Mouse (Mus musculus): ENCODE data around the gene Hephl1. TPM values are rescaled to one million over a fixed set of nuclear protein-coding genes. Genes with fewer than 3 reads are reported as not detected.

Hephl1 gene
- polyA plus RNA-seq (2012; rRNA removed) = 0.06 and 0.08 TPM in 2 replicates
- 0.08 and 0.19 TPM in 2 replicates for polyA plus RNA-seq (2014; fragmentation: Nextera tagmentation; extraction: Ambion mirVana)

DNA sequence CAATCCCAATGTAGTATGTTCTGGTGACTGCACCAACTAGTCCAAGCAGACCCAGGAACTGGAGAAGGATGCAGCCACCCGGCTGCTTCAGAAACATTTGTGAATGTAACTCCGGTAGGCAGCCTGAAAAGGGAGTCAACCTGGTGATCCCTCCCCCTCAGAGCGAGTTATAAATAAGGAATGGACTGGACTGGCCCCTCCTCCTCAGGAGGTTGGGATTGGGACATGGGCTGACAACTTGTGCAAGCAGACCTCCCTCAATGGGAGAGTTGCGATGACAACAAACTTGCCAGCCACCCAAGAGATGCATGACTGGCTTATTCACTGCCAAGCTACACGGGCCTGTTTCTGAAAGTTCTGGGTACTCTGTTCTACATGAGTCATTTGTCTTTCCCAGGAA is at the start of gene Hephl1:
TSS of gene Hephl1 (minus strand) at position 101 of the 400 bp plus-strand sequence.
- Histone ChIP-seq H3K36me3 (ENCODE audit: control insufficient read depth, insufficient read depth, low read length) (no peaks in the 10 kb centered on the region), H3K4me3 (replicated peaks; ENCODE audit: low read length) (no peak within 1 kb of the TSS), H3K27ac (replicated peaks; ENCODE audit: low read depth, low read length) (no peak within 1 kb of the TSS), H3K4me2 (replicated peaks; ENCODE audit: low read depth, low read length, severe bottlenecking) (no peak within 1 kb of the TSS), H3K9ac (ENCODE audit: low read depth, low read length, severe bottlenecking) (no peak within 1 kb of the TSS), H3K4me1 (ENCODE audit: control insufficient read depth, insufficient read depth, low read length) (no peaks in the 10 kb centered on the region), H3K27me3 (ENCODE audit: control insufficient read depth, insufficient read depth, low read length) (no peaks in the 10 kb centered on the region), H3K9me3 (ENCODE audit: control insufficient read depth, low read length) (no peaks in the 10 kb centered on the region)
- no peak for ATAC-seq (ENCODE audit: low FRiP score, low read depth)
- no peak for TF ChIP-seq POLR2A (IDR thresholded peaks at IDR 0.05; ENCODE audit: borderline replicate concordance, extremely low read depth, insufficient read depth, insufficient read length)
- no peak for DNase-seq (ENCODE audit: low spot score)
- 67% methylated on average over 5 of the region's 5 CpGs for WGBS

DNA sequence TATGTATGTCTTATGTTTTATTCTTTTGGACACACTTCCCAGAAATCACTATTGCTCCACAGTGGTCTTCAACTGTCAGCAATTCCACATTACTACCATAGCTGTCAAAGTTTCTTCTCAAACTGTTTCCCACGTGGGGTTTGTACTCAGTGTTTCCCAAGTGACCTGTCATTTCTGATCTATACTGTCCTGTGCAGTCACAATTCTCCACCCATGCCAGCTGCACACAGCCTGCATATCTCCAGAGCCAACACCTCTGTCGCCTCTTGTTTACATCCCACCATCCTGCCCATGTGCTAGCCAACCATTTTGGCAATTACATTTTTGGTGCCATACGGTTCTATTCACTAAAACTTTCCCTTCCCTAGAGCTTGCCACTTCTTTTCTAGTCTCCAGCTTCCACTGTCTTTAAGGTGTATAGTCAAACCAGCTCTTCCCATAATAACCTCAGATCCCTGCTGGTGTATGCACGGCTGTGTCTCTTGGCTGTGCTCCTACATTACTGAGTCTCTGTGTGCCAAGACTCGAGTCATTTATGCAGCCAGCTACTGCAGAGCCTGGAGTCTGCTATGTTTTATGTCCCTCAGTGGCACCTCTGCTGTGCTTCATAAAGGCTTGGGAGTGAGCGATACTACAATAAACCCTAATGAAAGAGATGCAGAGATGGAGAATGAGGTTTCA is 37.5 kb upstream of the Hephl1 start:
- H3K4me3 ChIP-seq (replicated peaks; ENCODE audit: low read length) = no peak overlapping the region
- no peaks in the 10 kb centered on the region for H3K36me3 ChIP-seq (ENCODE audit: control insufficient read depth, insufficient read depth, low read length)
- H3K4me1 ChIP-seq (ENCODE audit: control insufficient read depth, insufficient read depth, low read length) = no peaks in the 10 kb centered on the region
- TF ChIP-seq POLR2A (IDR thresholded peaks at IDR 0.05; ENCODE audit: borderline replicate concordance, extremely low read depth, insufficient read depth, insufficient read length) = no peak
- no peak overlapping the region for H3K27ac ChIP-seq (replicated peaks; ENCODE audit: low read depth, low read length)
- no peak for ATAC-seq (ENCODE audit: low FRiP score, low read depth)
- no peak for DNase-seq (ENCODE audit: low spot score)
- no peak overlapping the region for H3K4me2 ChIP-seq (replicated peaks; ENCODE audit: low read depth, low read length, severe bottlenecking)
- H3K27me3 ChIP-seq (ENCODE audit: control insufficient read depth, insufficient read depth, low read length) = no peaks in the 10 kb centered on the region
- H3K9ac ChIP-seq (ENCODE audit: low read depth, low read length, severe bottlenecking) = no peak overlapping the region
- H3K9me3 ChIP-seq (ENCODE audit: control insufficient read depth, low read length) = no peaks in the 10 kb centered on the region
- 60% methylated on average over 6 of the region's 6 CpGs for WGBS

DNA sequence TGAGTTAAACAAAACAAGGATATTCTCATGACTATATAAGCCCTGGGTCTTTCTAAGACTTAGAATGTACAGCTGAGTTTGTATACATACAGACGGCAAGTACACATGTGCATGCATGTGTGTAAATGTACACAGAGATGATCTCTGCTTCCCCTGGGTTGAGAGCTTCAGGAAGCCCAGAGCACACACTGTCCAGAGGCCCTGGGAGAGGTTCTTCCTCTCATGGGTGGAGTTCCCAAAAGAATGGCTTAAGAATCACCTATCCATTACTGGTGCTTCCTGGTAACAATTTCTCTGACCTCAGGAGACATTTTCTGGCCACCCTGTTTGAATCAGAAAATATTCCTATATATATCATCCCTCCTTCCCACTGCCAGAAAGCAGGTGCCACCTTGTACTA is 28.6 kb upstream of the Hephl1 start:
- no peaks in the 10 kb centered on the region for H3K4me1 ChIP-seq (ENCODE audit: control insufficient read depth, insufficient read depth, low read length)
- H3K9ac ChIP-seq (ENCODE audit: low read depth, low read length, severe bottlenecking) = no peak overlapping the region
- H3K4me3 ChIP-seq (replicated peaks; ENCODE audit: low read length) = no peak overlapping the region
- H3K9me3 ChIP-seq (ENCODE audit: control insufficient read depth, low read length) = no peaks in the 10 kb centered on the region
- H3K36me3 ChIP-seq (ENCODE audit: control insufficient read depth, insufficient read depth, low read length) = no peaks in the 10 kb centered on the region
- WGBS = 94% methylated on average over 1 of the region's 1 CpGs
- no peak overlapping the region for H3K4me2 ChIP-seq (replicated peaks; ENCODE audit: low read depth, low read length, severe bottlenecking)
- no peak for TF ChIP-seq POLR2A (IDR thresholded peaks at IDR 0.05; ENCODE audit: borderline replicate concordance, extremely low read depth, insufficient read depth, insufficient read length)
- no peak overlapping the region for H3K27ac ChIP-seq (replicated peaks; ENCODE audit: low read depth, low read length)
- ATAC-seq (ENCODE audit: low FRiP score, low read depth) = no peak
- no peaks in the 10 kb centered on the region for H3K27me3 ChIP-seq (ENCODE audit: control insufficient read depth, insufficient read depth, low read length)
- DNase-seq (ENCODE audit: low spot score) = no peak

DNA sequence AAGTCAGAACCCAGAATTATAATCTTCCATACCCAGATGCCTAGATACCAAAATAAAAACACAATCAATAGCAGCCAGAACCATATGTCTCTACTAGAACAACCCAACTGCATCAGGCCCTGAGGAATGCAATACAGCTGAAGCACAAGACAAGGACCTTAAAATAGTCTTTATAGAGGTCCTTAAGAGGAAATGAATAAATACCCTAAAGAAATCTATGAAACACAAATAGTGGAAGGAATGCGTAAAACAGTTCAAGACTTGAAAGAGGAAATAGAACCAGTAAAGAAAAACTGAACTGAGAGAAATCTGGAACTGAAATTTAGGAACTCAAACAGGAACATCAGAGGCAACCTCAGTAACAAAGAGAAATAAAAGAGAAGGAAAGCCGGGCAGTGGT is 14.0 kb upstream of the Hephl1 start:
- Histone ChIP-seq H3K9ac (ENCODE audit: low read depth, low read length, severe bottlenecking) (no peak overlapping the region), H3K36me3 (ENCODE audit: control insufficient read depth, insufficient read depth, low read length) (no peaks in the 10 kb centered on the region), H3K4me1 (ENCODE audit: control insufficient read depth, insufficient read depth, low read length) (no peaks in the 10 kb centered on the region), H3K27ac (replicated peaks; ENCODE audit: low read depth, low read length) (no peak overlapping the region), H3K4me3 (replicated peaks; ENCODE audit: low read length) (no peak overlapping the region), H3K9me3 (ENCODE audit: control insufficient read depth, low read length) (no peaks in the 10 kb centered on the region), H3K27me3 (ENCODE audit: control insufficient read depth, insufficient read depth, low read length) (no peaks in the 10 kb centered on the region), H3K4me2 (replicated peaks; ENCODE audit: low read depth, low read length, severe bottlenecking) (no peak overlapping the region)
- TF ChIP-seq POLR2A (IDR thresholded peaks at IDR 0.05; ENCODE audit: borderline replicate concordance, extremely low read depth, insufficient read depth, insufficient read length) = no peak
- ATAC-seq (ENCODE audit: low FRiP score, low read depth) (no peak), DNase-seq (ENCODE audit: low spot score) (no peak)
- 93% methylated on average over 2 of the region's 2 CpGs for WGBS

DNA sequence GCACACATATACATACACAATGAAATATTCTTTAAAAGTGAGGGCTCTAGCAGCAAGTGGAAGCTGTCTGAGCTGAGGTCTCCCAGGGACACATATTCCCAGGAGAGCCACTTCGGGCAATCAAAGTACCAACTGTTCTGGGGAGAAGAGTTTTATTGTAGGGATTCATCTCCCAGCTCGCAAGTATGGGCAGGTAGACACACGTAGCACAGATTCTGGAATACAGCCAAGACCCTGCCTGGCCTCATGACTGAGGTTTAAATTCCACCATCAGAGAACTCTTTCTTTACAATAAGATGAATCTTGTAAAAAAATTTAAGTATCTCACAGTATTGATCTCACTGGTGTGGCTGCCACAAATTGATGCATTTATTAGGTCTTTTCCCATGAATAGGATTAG is 10.5 kb upstream of the Hephl1 start:
- peak; percentile 56 for DNase-seq (ENCODE audit: low spot score)
- Histone ChIP-seq H3K36me3 (ENCODE audit: control insufficient read depth, insufficient read depth, low read length) (no peaks in the 10 kb centered on the region), H3K27me3 (ENCODE audit: control insufficient read depth, insufficient read depth, low read length) (no peaks in the 10 kb centered on the region), H3K4me1 (ENCODE audit: control insufficient read depth, insufficient read depth, low read length) (no peaks in the 10 kb centered on the region), H3K9ac (ENCODE audit: low read depth, low read length, severe bottlenecking) (no peak overlapping the region), H3K27ac (replicated peaks; ENCODE audit: low read depth, low read length) (no peak overlapping the region), H3K9me3 (ENCODE audit: control insufficient read depth, low read length) (no peaks in the 10 kb centered on the region), H3K4me3 (replicated peaks; ENCODE audit: low read length) (no peak overlapping the region), H3K4me2 (replicated peaks; ENCODE audit: low read depth, low read length, severe bottlenecking) (no peak overlapping the region)
- 49% methylated on average over 3 of the region's 3 CpGs for WGBS
- ATAC-seq (ENCODE audit: low FRiP score, low read depth) = no peak
- TF ChIP-seq POLR2A (IDR thresholded peaks at IDR 0.05; ENCODE audit: borderline replicate concordance, extremely low read depth, insufficient read depth, insufficient read length) = no peak
